Mouse (Mus musculus) kidney, postnatal 0 days (tissue): Measurements from ENCODE around the gene Ccdc34. TPM values are rescaled to one million over a fixed set of nuclear protein-coding genes. Genes with fewer than 3 reads are reported as not detected.

ENCODE experiments used
- ATAC-seq: fragments of 200-750 bp; cut with Nextera tagmentation; replicated peaks from 2 replicates; pipeline ENCODE4 v1.8.0; 2017; ENCODE audit warnings: low read depth, moderate number of reproducible peaks, moderate TSS enrichment, moderate library complexity; ENCODE audit not compliant: low FRiP score
- DNase-seq: peaks from one replicate; pipeline ENCODE4 v3.0.0-alpha.2; 2016; ENCODE audit warnings: low spot score
- H3K27ac ChIP-seq: fragments of 300-500 bp; sonication (generic); 2 replicates; pipeline ENCODE4 v1.5.1; 2014; ENCODE audit warnings: mild to moderate bottlenecking
- H3K27me3 ChIP-seq: fragments of 300-500 bp; sonication (generic); 2 replicates; pipeline ENCODE4 v1.6.1; 2014; ENCODE audit warnings: low read length, mixed read lengths; ENCODE audit not compliant: insufficient read depth
- H3K36me3 ChIP-seq: fragments of 300-500 bp; sonication (generic); 2 replicates; pipeline ENCODE4 v1.6.1; 2014; ENCODE audit warnings: low read length, mixed read lengths; ENCODE audit not compliant: insufficient read depth
- H3K4me1 ChIP-seq: fragments of 300-500 bp; sonication (generic); replicated peaks from 2 replicates; pipeline ENCODE4 v1.6.1; 2014; ENCODE audit warnings: antibody characterized with exemption, low read length, mixed read lengths; ENCODE audit not compliant: insufficient read depth
- H3K4me2 ChIP-seq: fragments of 300-500 bp; sonication (generic); 2 replicates; pipeline ENCODE4 v1.6.1; 2014; ENCODE audit warnings: mild to moderate bottlenecking, low read length, moderate library complexity, mixed read lengths
- H3K4me3 ChIP-seq: fragments of 300-500 bp; sonication (generic); replicated peaks from 2 replicates; pipeline ENCODE4 v1.5.1; 2014; ENCODE audit warnings: low read depth, low read length
- H3K9ac ChIP-seq: fragments of 300-500 bp; sonication (generic); 2 replicates; pipeline ENCODE4 v1.6.1; 2014; ENCODE audit warnings: low read depth, low read length
- H3K9me3 ChIP-seq: fragments of 300-500 bp; sonication (generic); replicated peaks from 2 replicates; pipeline ENCODE4 v1.6.1; 2016; ENCODE audit warnings: low read length, inconsistent platforms, mixed read lengths
- CTCF ChIP-seq: IDR thresholded peaks from 2 replicates; pipeline ENCODE4 v1.5.1; 2016; ENCODE audit warnings: antibody characterized with exemption, low read depth, mild to moderate bottlenecking, moderate library complexity
- WGBS: fragments of 180-500 bp; shearing (Covaris S2); extraction: QIAGEN DNeasy Blood & Tissue Kit; methylation state at CpG from one replicate; pipeline ENCODE4 v1.1.7; 2014; 5-methylcytosine and 5-hydroxymethylcytosine counted together
- polyA plus RNA-seq: library from polyadenylated mRNA; unstranded; fragments of >200 nt; fragmentation: Nextera tagmentation; extraction: Ambion mirVana; gene quantifications from 2 replicates; pipeline ENCODE4 v1.2.1, GENCODE M21; 2015

Gene Ccdc34
- polyA plus RNA-seq, 1 experiment from 2014 or later, result 42.7 TPM

DNA sequence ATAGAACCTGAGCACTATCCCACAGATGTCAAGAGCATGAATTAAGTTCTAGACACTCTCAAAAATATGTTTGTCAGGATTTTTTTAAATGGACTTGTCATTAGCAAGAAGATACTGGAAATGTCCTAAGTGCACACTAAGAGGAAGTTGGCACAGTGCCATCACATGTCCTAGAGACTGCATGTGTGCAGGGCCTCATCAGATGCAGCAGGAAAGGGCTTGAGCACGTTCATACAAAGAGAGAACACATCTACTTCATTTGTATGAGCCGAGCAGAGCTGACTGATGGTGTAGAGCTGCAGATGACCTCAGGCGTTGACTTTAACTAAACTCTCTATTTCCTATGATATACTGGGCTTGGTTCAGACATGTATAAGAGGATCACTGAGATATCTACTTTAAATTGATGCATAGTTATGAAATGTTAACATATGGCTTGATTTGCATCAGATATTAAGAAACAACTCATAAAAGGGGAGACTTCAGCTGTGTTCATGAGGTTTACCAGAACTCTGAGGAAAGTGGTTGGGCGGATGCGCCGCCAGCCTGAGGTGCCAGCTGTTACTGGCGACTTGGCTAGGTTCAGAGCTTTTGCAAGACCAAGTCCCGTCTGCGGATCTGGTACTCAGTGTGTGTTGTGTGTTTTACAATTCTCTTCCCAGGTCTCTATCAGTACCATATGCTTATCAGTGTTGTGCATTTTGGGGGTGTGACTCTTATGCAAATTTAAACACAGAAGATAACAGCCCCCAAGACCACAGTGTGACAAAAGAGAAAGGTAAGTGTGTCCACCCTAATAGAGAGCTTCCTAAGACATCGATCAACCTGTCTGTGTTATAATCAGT lies 10.0 kb upstream of the Ccdc34 start:
- Histone ChIP-seq H3K9ac (no peak overlapping the region), H3K4me1 (no peaks in the 10 kb centered on the region), H3K9me3 (no peaks in the 10 kb centered on the region), H3K36me3 (peaks cover 36% of the 10 kb centered on the region), H3K27ac (no peak overlapping the region), H3K4me3 (no peak overlapping the region), H3K27me3 (no peaks in the 10 kb centered on the region), H3K4me2 (no peak overlapping the region)
- DNase-seq, result no peak
- TF ChIP-seq CTCF, result no peak
- ATAC-seq, result no peak
- 94% methylated on average over 10 of the region's 10 CpGs for WGBS

- no peaks in the 10 kb centered on the region for H3K27me3 ChIP-seq
- H3K4me1 ChIP-seq, result no peaks in the 10 kb centered on the region
- H3K36me3 ChIP-seq, result peaks cover 35% of the 10 kb centered on the region
- no peaks in the 10 kb centered on the region for H3K9me3 ChIP-seq
- H3K4me3 ChIP-seq, result no peak overlapping the region
- no peak overlapping the region for H3K27ac ChIP-seq
- DNase-seq (no peak), ATAC-seq (no peak)
- no peak overlapping the region for H3K4me2 ChIP-seq
- TF ChIP-seq CTCF, result no peak
- no peak overlapping the region for H3K9ac ChIP-seq
These were observed 8.2 kb upstream of the Ccdc34 start for GRCm38 (mm10) chr2:110009449-110009848.

- Histone ChIP-seq H3K4me2 (no peak overlapping the region), H3K27ac (no peak overlapping the region), H3K9me3 (no peaks in the 10 kb centered on the region), H3K27me3 (no peaks in the 10 kb centered on the region), H3K9ac (no peak overlapping the region), H3K4me3 (no peak overlapping the region), H3K4me1 (no peaks in the 10 kb centered on the region), H3K36me3 (peaks cover 21% of the 10 kb centered on the region)
- DNase-seq (no peak), ATAC-seq (0 out of 2 replicates have a peak, but pooled peaks have one; percentile 25)
- no peak for TF ChIP-seq CTCF
- 86% methylated on average over 13 of the region's 13 CpGs for WGBS
These were observed 5.4 kb upstream of the Ccdc34 start for GRCm38 (mm10) chr2:110012184-110012725.

- H3K27ac ChIP-seq, result no peak overlapping the region
- WGBS, result 45% methylated on average over 7 of the region's 7 CpGs
- no peaks in the 10 kb centered on the region for H3K4me1 ChIP-seq
These were observed 530 bp upstream of the Ccdc34 start for GRCm38 (mm10) chr2:110017087-110017486.

GRCm38 (mm10) chr2:110019656-110020055 lies 2.0 kb downstream of the Ccdc34 start:
- Histone ChIP-seq H3K27ac (no peak overlapping the region), H3K4me2 (peak overlapping the region; percentile 83; the same call in 1 of the 2 replicates), H3K9ac (no peak overlapping the region), H3K4me3 (no peak overlapping the region), H3K27me3 (no peaks in the 10 kb centered on the region), H3K36me3 (no peaks in the 10 kb centered on the region), H3K9me3 (no peaks in the 10 kb centered on the region), H3K4me1 (no peaks in the 10 kb centered on the region)
- no peak for ATAC-seq
- TF ChIP-seq CTCF, result no peak
- DNase-seq, result no peak
- WGBS, result 72% methylated on average over 4 of the region's 4 CpGs

More at GRCm38 (mm10) chr2:110017087-110017486, 530 bp upstream of the Ccdc34 start:
- no peak for TF ChIP-seq CTCF
- Histone ChIP-seq H3K9me3 (no peaks in the 10 kb centered on the region), H3K9ac (peak overlapping the region; percentile 83; the same call in 1 of the 2 replicates), H3K27me3 (no peaks in the 10 kb centered on the region), H3K4me2 (peak overlapping the region; percentile 83), H3K4me3 (peak overlapping the region; percentile 77), H3K36me3 (peaks cover 4% of the 10 kb centered on the region)
- ATAC-seq (no peak), DNase-seq (no peak)

GRCm38 (mm10) chr2:110020430-110020829 lies 2.8 kb downstream of the Ccdc34 start:
- Histone ChIP-seq H3K9me3 (no peaks in the 10 kb centered on the region), H3K4me2 (no peak overlapping the region), H3K27me3 (no peaks in the 10 kb centered on the region), H3K9ac (no peak overlapping the region), H3K36me3 (no peaks in the 10 kb centered on the region), H3K4me3 (no peak overlapping the region), H3K4me1 (no peaks in the 10 kb centered on the region), H3K27ac (no peak overlapping the region)
- WGBS, result 95% methylated on average over 1 of the region's 1 CpGs
- no peak for TF ChIP-seq CTCF
- ATAC-seq (no peak), DNase-seq (no peak)
